Mouse (Mus musculus): ENCODE results near the gene Fem1a. TPM values are rescaled to one million over a fixed set of nuclear protein-coding genes. Genes with fewer than 3 reads are reported as not detected.

Fem1a gene
- polyA plus RNA-seq, 1 experiment from 2014 or later, result 15.3 TPM

DNA sequence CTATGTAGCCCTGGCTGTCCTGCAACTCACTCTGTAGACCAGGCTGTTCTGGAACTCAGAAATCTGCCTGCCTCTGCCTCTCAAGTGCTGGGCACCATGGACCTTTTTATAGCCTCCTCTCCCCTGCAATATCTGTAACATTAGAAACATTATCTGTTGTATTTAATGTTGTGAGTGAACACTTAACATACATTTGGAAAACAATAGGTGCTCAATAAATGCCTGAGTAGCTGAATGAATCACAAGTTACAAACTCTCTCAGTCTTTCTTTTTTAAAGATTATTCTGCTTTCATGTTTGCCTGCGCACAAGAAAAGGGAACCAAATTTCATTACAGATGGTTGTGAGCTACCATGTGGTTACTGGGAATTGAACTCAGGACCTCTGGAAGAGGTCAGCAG is 41.6 kb downstream of the Fem1a start:
- DNase-seq (ENCODE audit: low spot score) (no peak), ATAC-seq (replicated peaks; ENCODE audit: low FRiP score, low TSS enrichment, low read depth) (no peak)
- Histone ChIP-seq H3K9me3 (ENCODE audit: control insufficient read depth, low read length) (no peaks in the 10 kb centered on the region), H3K27ac (ENCODE audit: low read depth) (no peak overlapping the region), H3K36me3 (ENCODE audit: control insufficient read depth, insufficient read depth, low read length) (no peaks in the 10 kb centered on the region), H3K9ac (ENCODE audit: low read length) (no peak overlapping the region), H3K4me2 (ENCODE audit: low read length) (no peak overlapping the region), H3K4me1 (replicated peaks; ENCODE audit: control insufficient read depth, insufficient read depth, low read length) (peaks cover 6% of the 10 kb centered on the region), H3K27me3 (replicated peaks; ENCODE audit: control insufficient read depth, insufficient read depth, low read length) (no peaks in the 10 kb centered on the region), H3K4me3 (ENCODE audit: low read depth, low read length) (no peak overlapping the region)
- WGBS, result 97% methylated on average over 1 of the region's 1 CpGs

DNA sequence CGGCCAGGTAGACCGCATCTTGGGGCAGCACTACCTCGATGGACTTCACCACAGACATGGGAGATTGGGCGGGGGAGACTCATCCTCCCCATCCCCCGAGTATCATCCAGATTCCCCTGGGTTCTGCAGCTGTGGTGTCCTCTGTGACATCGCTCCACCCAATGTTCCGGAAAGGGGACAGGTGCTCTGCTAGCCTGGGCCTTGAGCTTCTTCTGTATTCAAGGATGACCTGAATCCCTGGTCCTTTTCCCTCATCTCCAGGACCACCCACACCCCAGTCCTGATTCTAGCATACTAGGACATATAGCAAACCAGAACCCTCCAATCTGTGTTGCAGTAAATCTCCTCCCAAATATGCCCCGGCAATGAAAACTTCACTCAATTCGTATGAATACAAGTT is 43.6 kb downstream of the Fem1a start, which contains the start of gene Arrdc5:
Gene Arrdc5, minus strand, starts transcription at position 101 of the 400 bp plus-strand sequence.
- no peak for ATAC-seq (replicated peaks; ENCODE audit: low FRiP score, low TSS enrichment, low read depth)
- Histone ChIP-seq H3K4me1 (replicated peaks; ENCODE audit: control insufficient read depth, insufficient read depth, low read length) (peaks cover 13% of the 10 kb centered on the region), H3K36me3 (ENCODE audit: control insufficient read depth, insufficient read depth, low read length) (0 out of 2 replicates have a peak, but pooled peaks cover under 1% of the 10 kb centered on the region), H3K27ac (ENCODE audit: low read depth) (no peak within 1 kb of the TSS), H3K4me3 (ENCODE audit: low read depth, low read length) (no peak within 1 kb of the TSS), H3K9ac (ENCODE audit: low read length) (no peak within 1 kb of the TSS), H3K4me2 (ENCODE audit: low read length) (no peak within 1 kb of the TSS), H3K27me3 (replicated peaks; ENCODE audit: control insufficient read depth, insufficient read depth, low read length) (no peaks in the 10 kb centered on the region), H3K9me3 (ENCODE audit: control insufficient read depth, low read length) (no peaks in the 10 kb centered on the region)
- WGBS, result 91% methylated on average over 9 of the region's 9 CpGs
- no peak for DNase-seq (ENCODE audit: low spot score)

DNA sequence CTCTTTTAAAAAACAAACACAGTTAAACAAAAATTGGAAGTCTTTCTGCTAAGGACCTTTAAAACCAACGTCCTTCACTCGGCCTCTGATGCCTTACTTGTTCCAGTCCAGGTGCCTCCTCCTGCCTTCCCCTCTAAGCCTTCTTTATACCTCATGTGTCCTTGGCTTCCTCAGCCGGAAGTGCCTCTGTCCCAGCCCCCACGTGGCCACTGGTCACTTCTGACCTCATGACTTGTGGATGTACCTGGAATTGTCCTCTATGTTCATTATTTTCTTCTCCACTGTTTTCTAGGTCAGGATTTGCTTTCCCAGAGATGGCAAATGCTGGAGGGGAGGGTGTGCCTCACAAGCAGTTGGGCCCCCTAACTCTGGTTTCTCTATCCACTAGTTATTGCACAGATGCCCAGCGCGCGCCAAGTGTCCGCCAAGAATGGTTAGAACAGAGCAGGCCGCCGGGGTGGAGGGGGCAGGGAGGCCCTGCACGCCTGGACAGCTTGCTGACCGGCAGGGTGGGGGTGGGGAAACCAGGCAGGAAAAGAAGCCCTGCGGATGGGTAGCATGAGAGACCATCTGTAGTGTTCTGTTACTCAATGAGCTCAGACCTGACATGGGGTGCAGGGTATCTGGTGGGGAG is 45.9 kb downstream of the Fem1a start:
- no peaks in the 10 kb centered on the region for H3K9me3 ChIP-seq (ENCODE audit: control insufficient read depth, low read length)
- no peaks in the 10 kb centered on the region for H3K27me3 ChIP-seq (replicated peaks; ENCODE audit: control insufficient read depth, insufficient read depth, low read length)
- peaks cover 22% of the 10 kb centered on the region for H3K36me3 ChIP-seq (ENCODE audit: control insufficient read depth, insufficient read depth, low read length)
- WGBS, result 21% methylated on average over 13 of the region's 13 CpGs
- ATAC-seq (replicated peaks; ENCODE audit: low FRiP score, low TSS enrichment, low read depth) (peak; percentile 6; the same call in 1 of the 2 replicates), DNase-seq (ENCODE audit: low spot score) (peak; percentile 65)
- peak overlapping the region; percentile 14; the same call in 1 of the 2 replicates for H3K9ac ChIP-seq (ENCODE audit: low read length)
- no peak overlapping the region for H3K4me3 ChIP-seq (ENCODE audit: low read depth, low read length)
- H3K4me2 ChIP-seq (ENCODE audit: low read length), result peak overlapping the region; percentile 99
- H3K4me1 ChIP-seq (replicated peaks; ENCODE audit: control insufficient read depth, insufficient read depth, low read length), result peaks cover 35% of the 10 kb centered on the region
- peak overlapping the region; percentile 93 for H3K27ac ChIP-seq (ENCODE audit: low read depth)

DNA sequence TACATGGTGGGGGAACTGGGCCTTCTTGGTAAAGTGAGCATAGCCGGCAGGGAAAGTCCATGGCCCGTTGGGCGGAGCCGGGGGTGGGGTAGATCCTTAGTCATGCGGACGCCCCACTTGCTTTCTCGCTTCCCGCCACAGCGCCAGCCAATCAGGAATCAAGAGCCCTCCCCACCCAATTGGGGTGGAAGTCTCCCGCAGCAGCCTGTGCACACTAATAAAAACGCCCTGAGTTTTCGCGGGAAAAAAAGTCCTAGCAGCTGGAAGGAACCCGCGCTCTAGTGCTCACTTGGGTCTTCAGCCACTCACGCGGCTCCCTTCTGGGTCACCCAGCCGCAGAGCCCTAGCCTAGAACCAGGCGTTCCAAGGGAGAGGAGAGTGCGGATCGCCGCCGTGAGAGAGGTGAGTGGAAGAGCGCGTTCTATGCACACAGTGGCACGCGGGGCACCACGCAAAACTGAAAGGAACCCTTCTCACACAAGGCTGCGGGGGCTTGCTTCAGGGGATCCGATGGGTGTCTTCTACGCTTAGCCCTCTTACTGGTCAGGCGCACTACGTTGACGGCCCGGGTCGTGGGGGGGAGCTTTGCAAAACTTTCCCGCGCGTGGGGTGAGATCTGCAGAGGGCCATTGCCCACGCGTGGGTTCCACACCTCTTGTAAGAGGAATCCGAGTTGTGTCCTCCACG is 46.7 kb downstream of the Fem1a start, which contains the start of gene Uhrf1:
Gene Uhrf1, plus strand, starts transcription at position 162 of the 687 bp plus-strand sequence.
- Histone ChIP-seq H3K27ac (ENCODE audit: low read depth) (peak within 1 kb of the TSS; percentile 93), H3K9ac (ENCODE audit: low read length) (peak within 1 kb of the TSS; percentile 83), H3K4me1 (replicated peaks; ENCODE audit: control insufficient read depth, insufficient read depth, low read length) (peaks cover 43% of the 10 kb centered on the region), H3K9me3 (ENCODE audit: control insufficient read depth, low read length) (no peaks in the 10 kb centered on the region), H3K4me2 (ENCODE audit: low read length) (peak within 1 kb of the TSS; percentile 99), H3K36me3 (ENCODE audit: control insufficient read depth, insufficient read depth, low read length) (peaks cover 29% of the 10 kb centered on the region), H3K4me3 (ENCODE audit: low read depth, low read length) (peak within 1 kb of the TSS; percentile 86), H3K27me3 (replicated peaks; ENCODE audit: control insufficient read depth, insufficient read depth, low read length) (no peaks in the 10 kb centered on the region)
- WGBS, result under 1% methylated on average over 43 of the region's 43 CpGs
- ATAC-seq (replicated peaks; ENCODE audit: low FRiP score, low TSS enrichment, low read depth) (peak; percentile 77), DNase-seq (ENCODE audit: low spot score) (peak; percentile 88)

DNA sequence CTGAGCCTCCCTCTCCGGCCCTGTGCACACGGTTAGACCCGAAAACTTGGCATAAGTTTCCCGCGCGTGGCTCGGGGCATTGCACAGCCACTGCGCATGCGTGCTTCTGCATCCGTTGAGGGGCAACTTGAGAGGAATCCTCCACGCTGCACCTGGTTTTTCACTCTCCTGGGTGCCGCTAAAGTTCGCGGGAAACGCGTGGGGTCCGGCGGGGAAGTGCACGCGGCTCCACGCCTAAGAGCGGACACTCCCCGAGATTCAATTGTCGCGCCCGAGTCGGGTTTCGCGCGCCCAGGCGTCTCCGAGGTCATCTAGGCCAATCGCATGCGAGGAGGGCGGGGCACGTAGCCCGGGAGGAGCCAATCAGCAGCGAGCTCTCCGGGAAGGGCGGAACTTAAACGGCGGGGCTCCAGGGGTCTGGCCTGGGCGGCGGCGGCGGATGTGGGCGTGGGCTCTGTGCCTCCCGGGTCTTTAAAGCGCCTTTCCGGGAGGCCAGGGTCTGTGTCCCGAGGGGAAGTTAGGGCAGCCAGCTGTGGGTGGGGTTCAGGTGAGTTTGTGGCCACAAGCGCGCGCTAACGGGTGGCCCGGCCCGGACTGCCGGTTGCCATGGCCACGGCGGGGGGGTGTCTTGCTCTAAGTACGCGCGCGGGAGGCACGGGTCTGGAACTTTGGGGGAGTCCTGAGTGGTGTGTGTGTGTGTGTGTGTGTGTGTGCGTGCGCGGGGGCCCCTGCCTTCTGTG is 47.4 kb downstream of the Fem1a start:
- Histone ChIP-seq H3K27ac (ENCODE audit: low read depth) (peak overlapping the region; percentile 93), H3K4me1 (replicated peaks; ENCODE audit: control insufficient read depth, insufficient read depth, low read length) (peaks cover 46% of the 10 kb centered on the region)
- DNase-seq (ENCODE audit: low spot score), result peak; percentile 98

DNA sequence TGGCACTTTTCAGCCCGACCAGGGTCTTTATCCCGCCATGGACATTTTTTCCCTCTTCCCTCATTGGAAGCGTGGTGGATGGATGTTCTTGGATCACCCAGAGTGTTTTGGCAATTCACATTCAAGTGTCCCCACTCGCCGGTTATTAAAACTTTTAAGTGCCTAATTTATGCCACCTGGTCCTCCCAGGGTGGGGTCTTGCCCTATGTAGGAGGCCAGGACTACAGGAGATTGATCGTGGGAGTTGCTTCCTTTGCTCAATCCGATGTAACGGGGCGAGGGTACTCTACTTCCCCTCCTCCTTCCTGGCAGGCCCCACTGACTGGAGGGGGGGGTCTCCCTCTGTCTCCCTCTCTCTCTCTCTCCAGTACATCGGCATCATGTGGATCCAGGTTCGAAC is 48.1 kb downstream of the Fem1a start:
- H3K27ac ChIP-seq (ENCODE audit: low read depth), result peak overlapping the region; percentile 93; the same call in 1 of the 2 replicates
- H3K4me1 ChIP-seq (replicated peaks; ENCODE audit: control insufficient read depth, insufficient read depth, low read length), result peaks cover 46% of the 10 kb centered on the region

More for the DNA sequence above, 47.4 kb downstream of the Fem1a start:
- Histone ChIP-seq H3K9ac (ENCODE audit: low read length) (peak overlapping the region; percentile 83), H3K9me3 (ENCODE audit: control insufficient read depth, low read length) (no peaks in the 10 kb centered on the region), H3K4me2 (ENCODE audit: low read length) (peak overlapping the region; percentile 99), H3K27me3 (replicated peaks; ENCODE audit: control insufficient read depth, insufficient read depth, low read length) (no peaks in the 10 kb centered on the region), H3K4me3 (ENCODE audit: low read depth, low read length) (peak overlapping the region; percentile 86), H3K36me3 (ENCODE audit: control insufficient read depth, insufficient read depth, low read length) (peaks cover 36% of the 10 kb centered on the region)
- WGBS, result under 1% methylated on average over 66 of the region's 68 CpGs
- ATAC-seq (replicated peaks; ENCODE audit: low FRiP score, low TSS enrichment, low read depth), result peak; percentile 90

DNA sequence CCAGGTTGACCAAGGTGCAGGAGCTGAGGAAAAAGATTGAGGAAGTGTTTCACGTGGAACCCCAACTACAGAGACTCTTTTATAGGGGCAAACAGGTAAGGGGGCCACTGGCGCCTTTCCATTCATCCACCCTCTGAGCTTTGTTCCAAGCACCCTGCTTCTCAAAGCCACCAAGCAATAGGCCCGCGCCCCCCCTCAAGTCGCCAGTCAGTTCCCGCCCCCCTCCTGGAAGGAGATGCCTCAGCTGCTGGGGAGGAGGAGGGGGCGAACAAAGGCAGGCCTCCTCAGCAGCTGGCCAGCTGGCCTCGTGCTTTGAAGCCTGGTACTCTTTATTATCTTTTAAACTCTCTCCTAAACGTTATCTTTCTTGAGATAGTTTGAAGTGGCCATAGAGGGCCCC is 48.5 kb downstream of the Fem1a start:
- Histone ChIP-seq H3K9ac (ENCODE audit: low read length) (peak overlapping the region; percentile 83), H3K4me3 (ENCODE audit: low read depth, low read length) (peak overlapping the region; percentile 86), H3K4me1 (replicated peaks; ENCODE audit: control insufficient read depth, insufficient read depth, low read length) (peaks cover 46% of the 10 kb centered on the region), H3K36me3 (ENCODE audit: control insufficient read depth, insufficient read depth, low read length) (peaks cover 47% of the 10 kb centered on the region), H3K9me3 (ENCODE audit: control insufficient read depth, low read length) (no peaks in the 10 kb centered on the region), H3K27ac (ENCODE audit: low read depth) (peak overlapping the region; percentile 34; the same call in 1 of the 2 replicates), H3K4me2 (ENCODE audit: low read length) (peak overlapping the region; percentile 99), H3K27me3 (replicated peaks; ENCODE audit: control insufficient read depth, insufficient read depth, low read length) (no peaks in the 10 kb centered on the region)
- ATAC-seq (replicated peaks; ENCODE audit: low FRiP score, low TSS enrichment, low read depth), result no peak
- WGBS, result 20% methylated on average over 9 of the region's 9 CpGs
- no peak for DNase-seq (ENCODE audit: low spot score)

More for the DNA sequence above, 48.1 kb downstream of the Fem1a start:
- Histone ChIP-seq H3K9me3 (ENCODE audit: control insufficient read depth, low read length) (no peaks in the 10 kb centered on the region), H3K4me2 (ENCODE audit: low read length) (peak overlapping the region; percentile 99), H3K4me3 (ENCODE audit: low read depth, low read length) (peak overlapping the region; percentile 86), H3K36me3 (ENCODE audit: control insufficient read depth, insufficient read depth, low read length) (peaks cover 43% of the 10 kb centered on the region), H3K27me3 (replicated peaks; ENCODE audit: control insufficient read depth, insufficient read depth, low read length) (no peaks in the 10 kb centered on the region), H3K9ac (ENCODE audit: low read length) (peak overlapping the region; percentile 83)
- DNase-seq (ENCODE audit: low spot score) (peak; percentile 65), ATAC-seq (replicated peaks; ENCODE audit: low FRiP score, low TSS enrichment, low read depth) (no peak)
- 6% methylated on average over 11 of the region's 11 CpGs for WGBS

DNA sequence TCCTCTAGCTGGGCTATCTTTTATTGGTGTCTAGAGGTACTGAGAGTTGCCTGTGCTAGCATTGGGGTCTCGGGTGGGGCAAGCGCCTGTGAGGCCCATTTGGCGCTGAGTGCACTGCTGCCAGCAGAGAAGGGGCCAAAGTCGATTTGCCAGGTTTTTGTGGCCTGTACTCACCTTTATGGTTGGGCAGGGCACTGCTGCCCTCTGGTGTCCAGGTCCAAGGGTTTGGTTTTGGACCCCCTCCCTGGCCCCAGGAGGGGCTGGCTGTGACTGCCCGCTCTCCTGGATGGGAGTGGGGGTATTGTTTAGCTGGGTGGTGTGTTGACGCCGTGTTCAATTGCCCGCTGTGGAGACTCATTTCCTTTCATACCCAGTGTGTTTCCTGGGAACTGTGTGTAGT is 49.2 kb downstream of the Fem1a start:
- Histone ChIP-seq H3K36me3 (ENCODE audit: control insufficient read depth, insufficient read depth, low read length) (peaks cover 54% of the 10 kb centered on the region), H3K9me3 (ENCODE audit: control insufficient read depth, low read length) (no peaks in the 10 kb centered on the region), H3K27me3 (replicated peaks; ENCODE audit: control insufficient read depth, insufficient read depth, low read length) (no peaks in the 10 kb centered on the region), H3K27ac (ENCODE audit: low read depth) (no peak overlapping the region; the same call in 1 of the 2 replicates), H3K4me1 (replicated peaks; ENCODE audit: control insufficient read depth, insufficient read depth, low read length) (peaks cover 46% of the 10 kb centered on the region), H3K4me3 (ENCODE audit: low read depth, low read length) (peak overlapping the region; percentile 86), H3K9ac (ENCODE audit: low read length) (no peak overlapping the region), H3K4me2 (ENCODE audit: low read length) (peak overlapping the region; percentile 99)
- ATAC-seq (replicated peaks; ENCODE audit: low FRiP score, low TSS enrichment, low read depth) (no peak), DNase-seq (ENCODE audit: low spot score) (no peak)
- 62% methylated on average over 8 of the region's 8 CpGs for WGBS

All from intestine, embryonic 14.5 days (tissue).